Mouse (Mus musculus): Measurements from ENCODE around the gene Klf4.

The Klf4 gene

GRCm38 (mm10) chr4:55517438-55517837, 14.8 kb downstream of the Klf4 start:
- DNase-seq, result no peak

GRCm38 (mm10) chr4:55516048-55516447, 16.2 kb downstream of the Klf4 start:
- no peak for DNase-seq

- DNase-seq, result peak; percentile 62
Measured at GRCm38 (mm10) chr4:55514733-55515176, 17.5 kb downstream of the Klf4 start.

- DNase-seq, result no peak
Measured at GRCm38 (mm10) chr4:55513615-55514279, 18.5 kb downstream of the Klf4 start.

GRCm38 (mm10) chr4:55511389-55511788, 20.9 kb downstream of the Klf4 start:
- DNase-seq, result no peak

- no peak for DNase-seq
Measured at GRCm38 (mm10) chr4:55508712-55509111, 23.6 kb downstream of the Klf4 start.

GRCm38 (mm10) chr4:55498621-55499020, 33.6 kb downstream of the Klf4 start:
- DNase-seq, result no peak

- DNase-seq, result no peak
Measured at GRCm38 (mm10) chr4:55496416-55496815, 35.9 kb downstream of the Klf4 start.

- no peak for DNase-seq
Measured at GRCm38 (mm10) chr4:55493261-55493660, 39.0 kb downstream of the Klf4 start.

GRCm38 (mm10) chr4:55489328-55489727, 42.9 kb downstream of the Klf4 start:
- DNase-seq, result no peak

GRCm38 (mm10) chr4:55488604-55489003, 43.7 kb downstream of the Klf4 start:
- DNase-seq, result no peak

GRCm38 (mm10) chr4:55480322-55480767, 51.9 kb downstream of the Klf4 start:
- DNase-seq, result peak; percentile 38

- DNase-seq, result no peak
Measured at GRCm38 (mm10) chr4:55478333-55478732, 53.9 kb downstream of the Klf4 start.

- DNase-seq, result peak; percentile 6
Measured at GRCm38 (mm10) chr4:55477933-55478332, 54.3 kb downstream of the Klf4 start.

- DNase-seq, result no peak
Measured at GRCm38 (mm10) chr4:55477210-55477759, 55.0 kb downstream of the Klf4 start.

Data from kidney, adult 11 months (tissue).